Mouse (Mus musculus): ENCODE results near the gene Kcnn3.

Kcnn3 gene

DNA sequence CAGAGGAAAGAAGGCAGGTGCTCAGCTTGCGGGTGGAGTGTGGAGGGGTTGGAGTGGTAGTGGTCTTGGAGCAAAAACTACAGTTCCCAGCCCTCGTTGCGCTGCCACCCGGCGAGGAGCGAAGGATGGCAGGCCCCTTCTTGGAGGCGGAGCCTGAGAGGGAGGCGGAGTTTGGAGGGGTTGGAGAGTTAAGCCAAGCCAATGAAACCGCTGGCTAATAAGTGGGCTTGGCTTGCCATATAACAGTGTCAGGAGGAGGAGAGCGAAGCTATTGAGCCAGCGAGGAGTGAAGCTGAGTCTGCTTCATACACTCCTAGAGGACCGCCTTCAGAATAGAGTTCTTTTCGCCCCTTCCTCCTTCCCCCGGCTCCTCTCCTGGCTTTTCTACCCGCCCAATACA is at the start of gene Kcnn3:
Kcnn3 (plus strand) TSS at position 271 of the 400 bp plus-strand sequence.
- DNase-seq (ENCODE audit: low spot score in 2 of 2), result peak in 1 of 2 experiments; percentile 67

DNA sequence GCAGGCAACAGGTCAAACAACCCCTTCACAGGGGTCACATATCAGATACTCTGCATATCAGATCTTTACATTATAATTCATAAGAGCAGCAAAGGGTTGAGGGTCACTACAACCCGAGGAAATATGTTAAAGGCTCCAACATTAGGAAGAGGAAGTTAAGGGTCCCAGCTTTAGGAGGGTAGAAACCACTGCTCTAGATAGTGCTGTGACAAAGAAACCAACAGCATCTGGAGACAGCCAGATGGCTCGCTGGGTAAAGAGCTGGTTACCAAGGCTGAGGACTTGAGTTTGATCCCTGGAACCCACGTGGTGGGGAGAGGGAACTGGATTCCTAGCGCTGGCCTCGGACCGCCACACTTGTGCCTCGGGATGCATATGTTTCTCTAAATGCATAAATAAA is 47.7 kb upstream of the Kcnn3 start:
- no peak for DNase-seq (ENCODE audit: low spot score in 2 of 2)

DNA sequence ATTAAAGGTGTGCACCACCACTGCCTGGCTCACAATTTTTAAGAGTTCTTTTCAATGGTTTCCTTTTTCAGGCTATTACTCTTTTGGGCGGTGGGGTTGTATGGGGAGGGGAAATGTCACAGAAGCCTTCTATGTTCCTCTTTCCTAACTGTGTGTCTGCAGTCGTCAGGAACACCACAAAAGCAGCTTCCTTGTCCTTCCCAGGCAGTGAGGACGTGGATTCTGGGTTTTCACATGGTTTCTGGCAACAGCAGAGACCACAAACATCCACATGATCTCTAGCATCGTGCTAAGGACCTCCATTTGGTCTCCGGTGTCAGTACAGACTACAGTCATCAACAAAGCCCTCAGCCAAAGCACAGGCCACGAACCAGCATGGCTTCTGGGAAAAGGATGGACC is 46.1 kb upstream of the Kcnn3 start:
- DNase-seq (ENCODE audit: low spot score in 2 of 2), result no peak

DNA sequence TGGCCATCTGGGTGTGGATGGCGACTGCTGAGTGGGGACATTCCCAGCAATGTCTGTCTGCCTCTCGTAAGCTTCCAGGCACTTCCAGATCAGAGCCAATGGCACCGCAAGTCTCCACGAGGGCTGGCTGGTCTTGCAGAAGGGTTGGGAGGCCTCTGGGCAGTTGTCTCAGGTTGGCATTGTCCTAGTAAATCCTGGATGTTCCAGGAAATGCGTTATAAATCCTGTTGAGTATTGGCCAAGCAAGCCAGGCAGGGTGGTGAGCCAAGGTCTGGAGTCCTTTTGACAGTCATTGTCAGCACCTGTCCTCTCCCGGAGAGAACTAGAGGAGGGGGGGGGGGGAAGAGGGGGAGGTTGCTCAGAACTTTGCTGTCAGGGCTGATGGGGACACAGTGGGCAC is 40.9 kb upstream of the Kcnn3 start:
- no peak for DNase-seq (ENCODE audit: low spot score in 2 of 2)

DNA sequence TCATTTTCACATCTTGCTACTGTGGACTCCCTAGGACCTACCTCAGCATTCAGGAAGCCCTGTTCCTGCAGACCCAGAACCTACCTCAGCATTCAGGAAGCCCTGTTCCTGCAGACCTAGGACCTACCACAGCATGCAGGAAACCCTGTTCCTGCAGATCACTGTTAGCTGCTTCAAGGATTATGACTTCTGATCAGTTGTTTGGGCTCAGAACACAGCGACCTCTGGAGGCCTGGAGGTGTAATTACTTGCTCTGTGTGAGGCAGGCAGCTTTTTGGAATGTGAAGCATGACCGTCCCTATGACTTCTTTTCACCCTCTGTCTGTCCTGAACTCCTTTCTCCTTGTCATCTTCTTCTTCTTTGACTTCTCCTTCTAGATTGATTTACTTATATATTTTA is 38.5 kb upstream of the Kcnn3 start:
- DNase-seq (ENCODE audit: low spot score in 2 of 2), result no peak

DNA sequence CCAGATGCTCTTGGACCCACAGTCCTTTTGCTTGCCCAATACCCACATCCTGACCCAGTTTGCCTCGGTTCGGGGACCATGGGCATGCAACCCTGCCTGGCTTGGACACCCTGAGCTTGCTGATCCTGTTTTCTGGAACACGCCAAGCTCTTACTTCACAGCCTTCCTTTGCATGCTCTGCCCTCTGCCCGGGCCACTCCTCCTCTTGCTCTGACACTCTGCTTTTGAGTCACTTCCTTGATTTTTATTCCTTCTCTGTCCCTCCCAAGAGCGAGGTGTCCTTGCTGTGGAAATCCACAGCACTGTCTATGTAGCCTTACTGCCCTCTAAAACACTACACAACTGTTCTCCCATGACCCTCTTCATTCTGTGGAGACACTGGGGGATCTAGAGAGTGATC is 37.7 kb upstream of the Kcnn3 start:
- DNase-seq (ENCODE audit: low spot score in 2 of 2), result no peak

DNA sequence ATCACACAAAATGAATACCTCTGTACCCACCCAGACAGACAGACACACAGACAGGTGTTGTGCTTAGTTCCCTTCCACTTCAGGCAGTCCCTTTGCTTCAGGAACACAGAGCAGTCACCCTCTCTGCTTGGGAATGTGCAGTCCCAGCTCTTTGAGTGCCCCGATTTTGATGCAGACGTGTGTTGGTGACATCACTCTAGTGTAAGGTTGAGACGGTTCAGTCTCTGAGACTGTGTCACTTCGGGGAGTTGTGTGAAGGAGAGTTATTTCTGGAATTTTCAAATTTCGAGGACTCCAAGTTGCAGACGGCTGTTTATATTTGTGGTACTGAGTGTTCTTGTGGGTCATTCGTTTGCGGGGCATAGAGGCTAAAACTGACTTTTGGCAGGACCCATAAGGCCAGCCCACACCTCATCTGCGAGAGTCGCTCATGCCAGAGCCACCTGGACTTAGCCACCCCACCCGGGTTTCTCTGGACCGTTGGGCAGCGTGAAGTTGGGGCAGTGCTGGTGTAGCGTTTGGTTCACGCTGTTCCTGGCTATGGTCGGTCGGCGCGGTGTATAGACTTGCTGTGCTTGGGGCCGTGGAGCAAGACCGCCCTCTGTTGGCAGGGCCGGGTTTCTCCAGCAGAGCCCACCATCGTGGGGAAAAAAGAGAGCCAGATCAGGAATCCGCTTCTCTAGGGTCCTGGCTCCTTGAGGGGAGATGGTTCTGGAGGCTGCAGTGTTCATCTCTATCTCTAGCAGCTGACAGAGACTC is 35.0 kb upstream of the Kcnn3 start:
- peak; percentile 54 to 66 for DNase-seq (ENCODE audit: low spot score in 2 of 2)

DNA sequence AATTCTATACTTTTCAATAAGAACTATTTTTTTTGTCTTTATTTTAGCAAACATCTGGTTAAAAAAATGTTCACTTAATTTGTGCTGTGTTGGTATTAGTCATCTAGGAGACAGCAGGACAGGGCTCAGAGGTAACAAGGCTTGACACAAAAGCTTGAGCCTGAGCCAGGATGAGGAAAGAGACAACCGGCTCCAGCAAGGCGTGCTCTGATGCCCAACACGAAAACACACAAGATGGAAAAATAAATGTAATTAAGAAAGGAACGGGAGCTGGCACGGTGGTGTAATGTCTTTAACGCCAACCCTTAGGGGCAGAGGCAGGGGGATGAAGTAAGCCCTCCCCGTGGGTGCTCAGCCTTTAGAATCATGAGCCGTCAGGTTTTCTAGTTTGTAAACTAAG is 33.9 kb upstream of the Kcnn3 start:
- DNase-seq (ENCODE audit: low spot score in 2 of 2), result no peak

DNA sequence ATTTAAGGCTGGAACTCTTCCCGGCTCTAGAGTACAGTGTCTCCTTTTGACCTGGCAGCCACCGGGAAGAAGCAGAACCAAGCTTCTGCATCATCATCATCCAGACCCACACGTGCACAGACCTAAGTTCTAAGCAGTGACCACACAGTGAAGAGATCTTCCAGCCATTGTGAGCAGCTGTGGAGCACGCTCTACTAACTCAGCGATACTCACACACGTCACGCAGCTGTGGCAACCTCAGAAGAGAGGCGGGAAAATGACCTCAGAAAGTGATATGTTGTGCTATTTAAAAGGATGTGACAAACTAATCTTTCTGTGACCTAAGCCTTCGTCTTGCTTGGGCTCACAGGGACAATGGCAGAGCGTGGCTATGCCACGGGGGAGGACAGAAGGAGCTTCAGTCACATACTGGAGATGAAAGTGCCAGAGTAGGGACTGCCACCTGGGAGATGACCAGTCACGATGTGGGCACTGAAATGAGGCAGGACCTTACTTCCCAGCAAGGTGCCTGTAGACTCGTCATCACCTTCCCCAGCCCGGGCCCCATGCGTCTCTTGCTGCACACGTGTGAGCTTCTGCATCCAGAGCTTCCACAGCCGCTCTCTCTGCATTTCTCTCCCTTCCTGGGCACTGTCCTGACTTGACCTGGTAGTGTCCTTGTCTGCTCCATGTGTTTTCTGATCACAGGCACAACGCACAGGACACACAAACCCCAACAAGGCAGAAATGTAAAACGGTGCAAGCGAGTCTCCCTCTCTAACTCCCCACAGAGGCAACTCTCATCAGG is 32.9 kb upstream of the Kcnn3 start:
- no peak for DNase-seq (ENCODE audit: low spot score in 2 of 2)

DNA sequence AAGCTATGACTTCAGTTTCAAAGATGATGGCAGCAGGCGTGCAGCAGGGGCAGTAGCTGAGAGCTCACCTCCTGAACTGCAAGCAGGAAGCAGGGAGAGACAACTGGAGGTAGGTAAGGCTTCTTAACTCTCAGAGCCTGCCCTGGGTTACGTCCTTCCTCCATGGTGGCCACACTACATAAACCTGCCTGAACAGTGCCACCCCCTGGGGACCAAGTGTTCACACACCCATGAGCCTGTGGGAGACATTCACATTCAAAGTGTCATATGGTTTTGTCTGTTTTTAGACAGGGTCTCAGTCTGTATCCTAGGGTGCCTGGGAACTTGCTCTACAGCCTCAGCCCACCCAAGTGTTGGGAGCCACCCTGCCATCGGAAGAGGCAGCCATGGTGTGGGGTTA is 29.2 kb upstream of the Kcnn3 start:
- DNase-seq (ENCODE audit: low spot score in 2 of 2), result no peak

DNA sequence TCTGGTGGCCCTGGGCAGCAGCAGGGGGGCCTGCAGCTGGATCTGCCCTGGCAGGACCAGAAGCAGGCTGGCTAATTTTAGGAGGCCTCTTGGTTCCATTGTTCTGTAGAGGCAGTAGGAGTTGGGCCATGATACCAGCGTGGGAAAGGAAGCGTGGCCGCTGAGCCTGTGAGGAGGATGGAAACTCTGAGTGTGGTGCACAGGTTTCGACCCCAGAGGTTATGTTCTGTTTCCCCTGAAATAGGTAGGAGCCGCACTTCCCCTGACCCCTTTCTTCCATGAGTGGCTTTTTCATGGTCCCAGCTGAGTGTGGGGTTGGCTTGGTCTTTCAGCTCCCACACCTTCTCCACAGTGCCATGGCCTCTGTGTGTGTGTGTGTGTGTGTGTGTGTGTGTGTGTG is 28.4 kb upstream of the Kcnn3 start:
- DNase-seq (ENCODE audit: low spot score in 2 of 2), result no peak

DNA sequence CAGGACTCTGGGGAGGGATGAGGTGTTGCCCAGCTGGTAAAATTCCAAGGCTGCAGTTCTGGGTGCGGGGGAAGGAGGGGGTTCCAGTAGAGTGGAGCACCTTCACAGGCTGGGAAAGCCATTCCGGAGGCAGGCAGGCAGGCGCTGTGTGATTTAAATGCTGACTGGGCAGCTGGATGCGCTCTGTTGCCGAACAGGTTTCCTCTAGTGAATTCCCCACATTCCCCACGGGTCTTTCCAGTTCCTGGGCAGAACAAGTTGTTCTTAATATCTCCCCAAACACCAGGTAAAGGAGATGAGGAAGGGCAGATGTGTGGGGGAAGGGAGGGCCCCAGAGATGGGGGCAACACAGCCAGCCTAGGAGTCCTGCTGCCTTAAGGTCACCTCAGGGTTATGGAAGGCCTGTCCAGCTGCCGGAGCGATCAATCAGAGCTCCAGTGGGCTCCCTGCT is 27.2 kb upstream of the Kcnn3 start:
- DNase-seq (ENCODE audit: low spot score in 2 of 2), result no peak

DNA sequence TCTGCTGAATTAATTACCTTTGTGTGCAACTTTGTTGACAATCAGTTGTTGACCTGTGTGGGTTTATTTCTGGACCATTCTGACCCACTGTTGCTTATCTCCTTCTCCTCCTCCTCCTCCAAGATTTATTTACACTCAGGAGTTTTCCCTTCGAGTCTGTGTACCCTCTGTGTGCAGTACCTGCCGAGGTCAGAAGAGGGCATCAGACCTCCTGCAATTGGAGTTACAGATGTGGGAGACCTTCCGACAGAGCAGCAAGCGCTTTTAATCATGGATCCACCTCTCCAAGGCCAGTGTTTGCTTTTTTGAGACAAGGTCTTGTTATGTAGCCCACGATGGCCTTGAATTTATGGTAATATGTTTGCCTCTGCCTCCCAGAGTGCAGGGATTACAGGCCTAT is 25.3 kb upstream of the Kcnn3 start:
- no peak for DNase-seq (ENCODE audit: low spot score in 2 of 2)

DNA sequence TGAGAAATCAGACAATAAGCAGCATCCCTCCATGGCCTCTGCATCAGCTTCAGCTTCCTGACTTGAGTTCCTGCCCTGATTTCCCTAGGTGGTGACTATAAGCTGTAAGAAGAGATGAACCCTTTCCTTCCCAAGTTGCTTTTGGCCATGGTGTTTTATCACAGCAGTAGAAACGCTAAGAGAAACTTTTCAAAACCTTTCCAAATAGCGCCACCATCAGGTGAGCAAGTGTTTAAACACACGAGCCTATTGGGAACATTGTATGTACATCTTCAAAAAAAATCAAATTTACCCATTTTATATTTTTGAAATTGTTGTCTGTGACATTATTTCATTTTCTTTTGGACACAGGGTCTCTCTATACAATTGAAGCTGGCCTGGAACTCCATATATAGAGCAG is 23.6 kb upstream of the Kcnn3 start:
- DNase-seq (ENCODE audit: low spot score in 2 of 2), result no peak

DNA sequence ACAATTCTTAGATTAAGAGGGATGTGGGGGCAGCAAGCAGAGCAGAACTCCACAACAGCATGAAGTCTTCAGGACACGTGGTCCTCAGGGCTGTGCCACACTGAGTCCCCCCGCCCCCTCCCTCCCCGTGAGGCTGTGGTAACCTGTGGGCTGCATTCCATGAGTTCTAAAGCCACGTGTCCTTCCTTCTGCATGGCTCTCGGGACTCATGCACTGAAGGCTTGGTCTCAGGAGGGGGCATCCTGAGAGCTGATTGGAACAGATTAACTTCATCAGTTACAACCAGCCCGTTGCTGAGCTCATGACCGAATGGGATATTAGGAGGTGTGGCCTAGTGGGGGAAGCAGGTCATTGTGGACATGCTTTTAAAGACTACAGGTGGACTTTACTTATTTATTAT is 20.3 kb upstream of the Kcnn3 start:
- no peak for DNase-seq (ENCODE audit: low spot score in 2 of 2)

DNA sequence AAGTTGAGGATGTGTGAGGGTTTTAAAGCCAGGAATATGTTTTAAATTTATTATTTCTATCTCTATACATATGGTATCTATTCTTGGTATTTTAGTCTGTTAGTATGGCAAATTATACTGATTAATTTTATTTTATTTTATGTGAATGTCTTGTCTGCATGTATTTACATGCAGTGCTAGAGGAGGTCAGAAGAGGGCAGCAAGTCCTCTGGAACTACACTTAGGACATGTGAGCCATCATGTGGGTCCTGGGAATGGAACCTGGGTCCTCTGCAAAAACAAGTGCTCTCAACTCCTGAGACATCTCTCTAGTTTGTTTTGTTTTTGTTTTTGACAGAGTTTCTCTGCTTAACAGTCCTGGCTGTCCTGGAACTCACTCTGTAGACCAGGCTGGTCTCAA is 18.5 kb upstream of the Kcnn3 start:
- DNase-seq (ENCODE audit: low spot score in 2 of 2), result no peak

DNA sequence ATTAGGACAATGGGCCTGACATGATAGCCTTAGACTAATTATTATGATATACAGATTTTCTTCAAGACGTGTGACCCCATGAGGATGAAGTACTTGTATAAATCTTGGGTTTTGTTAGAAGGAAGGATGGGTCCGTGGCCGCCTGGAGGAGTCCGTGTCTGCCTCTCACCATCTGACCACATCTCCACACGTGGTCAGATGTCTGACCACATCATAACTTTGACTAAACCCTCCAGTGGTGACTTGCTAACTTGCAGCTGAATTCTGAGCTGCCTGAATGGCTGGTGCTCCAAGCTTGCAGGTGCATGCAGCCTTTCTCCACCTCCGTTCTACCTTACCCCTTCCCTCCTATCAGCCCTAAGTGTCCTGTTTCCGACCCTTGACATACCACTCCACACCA is 17.4 kb upstream of the Kcnn3 start:
- DNase-seq (ENCODE audit: low spot score in 2 of 2), result no peak

DNA sequence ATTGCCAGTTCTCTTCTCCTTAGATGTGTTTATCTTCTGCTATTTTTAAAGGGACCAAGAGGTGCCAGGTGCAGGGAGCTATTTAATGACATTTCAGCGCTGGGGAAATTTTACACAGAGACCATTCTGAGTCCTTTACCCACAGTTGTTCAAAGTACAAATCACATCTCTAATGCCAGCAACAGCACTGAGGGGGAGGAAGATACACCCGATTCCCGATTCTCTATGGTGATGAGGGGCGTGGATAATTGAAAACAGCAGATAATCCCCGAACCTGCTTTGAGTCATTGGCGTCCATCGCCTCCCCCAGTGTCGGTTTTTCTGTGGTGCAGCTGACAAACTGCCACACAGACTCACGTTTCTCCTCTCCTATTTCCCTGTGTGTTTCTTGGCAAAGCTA is 11.9 kb upstream of the Kcnn3 start:
- no peak for DNase-seq (ENCODE audit: low spot score in 2 of 2)

DNA sequence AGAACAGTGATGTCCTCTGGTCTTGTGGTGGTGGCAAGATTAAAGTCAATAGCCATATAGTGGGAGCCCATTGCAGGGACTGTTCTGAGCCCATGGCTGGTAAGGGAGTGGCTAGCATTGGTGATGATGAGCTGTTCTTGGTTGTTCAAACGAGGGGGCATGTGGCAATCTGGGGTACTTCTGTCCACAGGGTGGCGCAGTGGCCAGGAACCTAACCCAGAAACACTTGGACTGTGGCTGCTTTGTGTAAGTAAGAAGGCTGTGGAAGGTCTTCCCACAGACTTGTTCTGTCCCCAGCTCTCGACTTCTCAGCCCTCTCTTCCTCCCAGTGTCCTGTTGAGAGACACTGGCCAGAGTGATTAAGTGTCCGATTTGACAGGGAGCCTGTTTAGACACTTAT is 9.0 kb upstream of the Kcnn3 start:
- DNase-seq (ENCODE audit: low spot score in 2 of 2), result no peak

DNA sequence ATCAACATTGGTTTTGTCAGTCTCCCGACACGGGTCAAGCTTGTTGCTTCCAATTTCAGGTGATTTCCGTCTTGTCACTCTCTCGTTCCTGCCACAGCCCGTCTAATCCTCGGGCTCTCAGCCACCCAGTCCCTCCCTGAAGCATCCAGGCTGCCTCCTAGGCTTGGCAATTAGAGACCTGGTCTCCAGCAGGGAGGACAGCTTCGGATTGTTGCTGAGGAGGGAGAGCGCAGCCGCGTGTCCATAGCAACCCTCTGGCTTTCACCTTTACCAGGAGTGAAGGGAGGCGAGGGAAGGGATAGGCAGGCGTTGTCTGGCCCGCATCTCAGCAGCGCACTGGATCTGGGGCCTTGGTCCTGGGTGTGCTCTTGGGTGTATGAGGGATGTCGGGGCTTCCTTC is 8.6 kb upstream of the Kcnn3 start:
- DNase-seq (ENCODE audit: low spot score in 2 of 2), result no peak

DNA sequence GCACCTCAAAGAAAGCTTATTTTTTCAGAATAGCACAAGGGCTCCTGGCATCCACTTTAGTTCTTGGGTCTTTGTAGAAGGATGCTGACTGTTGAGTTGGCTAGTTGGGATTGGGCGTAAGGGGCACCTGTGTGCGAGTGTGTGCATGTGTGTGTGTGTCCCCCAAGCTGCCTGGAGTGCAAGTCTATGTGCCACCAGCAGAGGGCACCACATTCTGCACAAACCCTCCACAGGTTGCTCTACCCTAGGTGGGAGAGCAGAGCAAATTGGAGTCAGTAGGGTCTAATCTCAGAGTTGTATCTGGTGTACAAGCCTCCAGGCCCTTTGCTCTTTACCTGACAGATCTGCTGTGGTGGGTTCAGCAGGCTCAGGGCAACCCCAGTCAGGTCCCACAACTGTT is 7.7 kb upstream of the Kcnn3 start:
- no peak for DNase-seq (ENCODE audit: low spot score in 2 of 2)

DNA sequence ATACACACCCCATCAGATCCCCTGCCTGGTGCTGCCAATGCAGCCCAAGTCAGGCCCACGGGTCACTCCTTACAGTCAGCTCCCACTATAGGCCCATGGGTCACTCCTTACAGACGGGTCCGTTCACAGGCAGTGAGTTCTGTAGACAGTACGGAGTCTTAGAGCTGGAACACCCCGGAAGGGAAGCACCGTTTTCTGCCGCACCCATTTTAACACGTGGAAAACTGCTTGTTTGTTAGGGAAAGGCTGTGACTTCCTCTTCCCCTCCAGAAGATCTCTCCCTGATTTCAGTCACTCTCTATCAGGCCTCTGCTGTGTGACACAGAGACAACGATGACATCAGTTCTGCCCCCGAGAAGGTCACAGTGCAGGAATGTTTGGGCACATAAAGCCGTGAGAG is 4.5 kb upstream of the Kcnn3 start:
- DNase-seq (ENCODE audit: low spot score in 2 of 2), result no peak

DNA sequence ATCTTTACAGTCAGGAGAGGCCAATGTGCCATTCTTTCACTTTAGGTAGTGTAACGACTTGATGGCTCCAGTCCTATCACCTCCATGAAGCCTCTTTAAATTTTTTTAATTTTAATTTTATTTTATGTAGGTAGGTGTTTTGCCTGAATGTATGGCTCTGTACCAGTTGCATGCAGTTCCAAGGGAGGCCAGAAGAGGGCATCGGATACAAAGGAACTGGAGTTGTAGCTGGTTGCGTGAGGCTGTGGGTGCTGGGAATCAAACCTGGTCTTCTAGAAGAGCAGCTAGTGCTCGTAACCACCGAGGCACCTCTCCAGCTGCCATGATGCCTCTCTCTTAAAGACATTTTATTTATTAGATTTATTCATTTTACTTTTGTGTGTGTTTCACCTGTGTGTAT is 3.6 kb upstream of the Kcnn3 start:
- no peak for DNase-seq (ENCODE audit: low spot score in 2 of 2)

All from urinary bladder, adult 18-20 months (tissue).